Mouse (Mus musculus) MEL (cell line): ENCODE measurements around the gene Bet1l.

ENCODE experiments used
- BHLHE40 ChIP-seq: IDR thresholded peaks from 2 replicates; pipeline ENCODE4 v1.6.1; 2012; ENCODE audit warnings: low read depth, mild to moderate bottlenecking, inconsistent platforms, low read length, improper control_type of control experiment, borderline replicate concordance
- CTCF ChIP-seq, 3 experiments: IDR thresholded peaks in 2 of 3; conservative IDR thresholded peaks in 1 of 3; 2 replicates each; pipeline ENCODE4 v1.5.1; 2011 to 2012; ENCODE audit warnings: low read length in 3 of 3, low read depth in 2 of 3, mild to moderate bottlenecking in 2 of 3, improper control_type of control experiment in 1 of 3, inconsistent platforms in 1 of 3, mixed read lengths in 1 of 3, moderate library complexity in 1 of 3; ENCODE audit not compliant: control insufficient read depth in 1 of 3, insufficient read depth in 1 of 3, poor library complexity in 1 of 3, severe bottlenecking in 1 of 3
- EP300 ChIP-seq, 2 experiments: IDR thresholded peaks; 2 replicates each; pipeline ENCODE4 v1.6.1; 2011; ENCODE audit warnings: improper control_type of control experiment in 2 of 2, low read length in 2 of 2, low read depth in 1 of 2, mild to moderate bottlenecking in 1 of 2
- GATA1 ChIP-seq: IDR thresholded peaks from 2 replicates; pipeline ENCODE4 v1.6.1; 2011; ENCODE audit warnings: low read depth, low read length, improper control_type of control experiment
- MAFK ChIP-seq: IDR thresholded peaks from 2 replicates; pipeline ENCODE4 v1.6.1; 2011; ENCODE audit warnings: low read depth, mild to moderate bottlenecking, low read length, improper control_type of control experiment, borderline replicate concordance
- MXI1 ChIP-seq: IDR thresholded peaks from 2 replicates; pipeline ENCODE4 v1.6.1; 2011; ENCODE audit warnings: mild to moderate bottlenecking, low read depth, low read length, improper control_type of control experiment
- NRF1 ChIP-seq: IDR thresholded peaks from 2 replicates; pipeline ENCODE4 v1.6.1; 2014; ENCODE audit warnings: low read depth, mild to moderate bottlenecking, inconsistent platforms, low read length, improper control_type of control experiment, moderate library complexity; ENCODE audit not compliant: poor library complexity, insufficient read depth, severe bottlenecking
- POLR2A ChIP-seq, 2 experiments: IDR thresholded peaks; 2 replicates each; pipeline ENCODE4 v1.6.1; 2011 to 2012; ENCODE audit warnings: low read length in 2 of 2, mild to moderate bottlenecking in 2 of 2, control low read depth in 1 of 2, improper control_type of control experiment in 1 of 2, low read depth in 1 of 2, moderate library complexity in 1 of 2; ENCODE audit not compliant: control insufficient read depth in 1 of 2, insufficient read depth in 1 of 2, poor library complexity in 1 of 2
- TBP ChIP-seq: IDR thresholded peaks from 2 replicates; pipeline ENCODE4 v1.8.0; 2011; ENCODE audit warnings: low read depth, low read length, improper control_type of control experiment
- USF1 ChIP-seq: IDR thresholded peaks from 2 replicates; pipeline ENCODE4 v1.6.1; 2014; ENCODE audit warnings: low read depth, mild to moderate bottlenecking, inconsistent platforms, low read length, improper control_type of control experiment, moderate library complexity
- ZC3H11A ChIP-seq: IDR thresholded peaks from 2 replicates; pipeline ENCODE4 v1.6.1; 2012; ENCODE audit warnings: low read depth, mild to moderate bottlenecking, inconsistent platforms, low read length, improper control_type of control experiment
- ZMIZ1 ChIP-seq: IDR thresholded peaks from 2 replicates; pipeline ENCODE4 v1.6.1; 2012; ENCODE audit warnings: low read depth, mild to moderate bottlenecking, inconsistent platforms, low read length, improper control_type of control experiment, moderate library complexity
- ZNF384 ChIP-seq: IDR thresholded peaks from 2 replicates; pipeline ENCODE4 v1.6.1; 2012; ENCODE audit warnings: low read depth, mild to moderate bottlenecking, inconsistent platforms, low read length, improper control_type of control experiment

GRCm38 (mm10) chr7:140844905-140845665, 12.3 kb downstream of the Bet1l start, which contains the start of gene Scgb1c1:
- no peak for TF ChIP-seq TBP
- no peak for TF ChIP-seq MXI1
- TF ChIP-seq EP300 (IDR thresholded peaks at IDR 0.05; ENCODE audit: low read depth in 1 of 2, low read length in 2 of 2): no peak
- TF ChIP-seq POLR2A (IDR thresholded peaks at IDR 0.05; ENCODE audit: control insufficient read depth in 1 of 2, insufficient read depth in 1 of 2, low read depth in 1 of 2, low read length in 2 of 2, poor library complexity in 1 of 2): no peak
- no peak for TF ChIP-seq ZMIZ1
- TF ChIP-seq CTCF (IDR thresholded peaks at IDR 0.05 in 2 of 3, conservative IDR thresholded peaks at IDR 0.05 in 1 of 3; ENCODE audit: control insufficient read depth in 1 of 3, insufficient read depth in 1 of 3, low read depth in 2 of 3, low read length in 3 of 3, poor library complexity in 1 of 3, severe bottlenecking in 1 of 3): peak; percentile 67 to 97 (median 94)
- TF ChIP-seq NRF1: no peak
- peak; percentile 97 for TF ChIP-seq ZC3H11A
- TF ChIP-seq ZNF384: no peak
- TF ChIP-seq BHLHE40: 0 out of 2 replicates have a peak, but pooled peaks have one; percentile 13
- no peak for TF ChIP-seq MAFK
- TF ChIP-seq USF1: no peak
- no peak for TF ChIP-seq GATA1
